Mouse (Mus musculus) layer of hippocampus, postnatal 14 days (tissue): ENCODE measurements at regions not wholly inside any gene's neighbourhood (a gene's known extent, or its start where the extent isn't known, plus 50 kb on each side); places are given as distances from the start of the nearest gene placed in this dataset.
A peak's percentile ranks its signal among the peaks of the same experiment; 100 is the strongest.

Experiments used
- DNase-seq, 2 experiments: peaks; one replicate each; pipeline ENCODE4 v3.0.0; 2021 to 2022; ENCODE audit warnings: low spot score in 2 of 2, mixed read lengths in 1 of 2

- peak; percentile 58 to 67 for DNase-seq
Observed at GRCm38 (mm10) chr10:23611183-23611582, 175.9 kb downstream of the Rps12 start.

- DNase-seq, result no peak
Observed at GRCm38 (mm10) chr10:23610485-23610884, 176.6 kb downstream of the Rps12 start.

GRCm38 (mm10) chr10:23610046-23610445 lies 177.0 kb downstream of the Rps12 start:
- DNase-seq, result no peak

- peak in 1 of 2 experiments; percentile 17 for DNase-seq
Observed at GRCm38 (mm10) chr10:23609270-23609914, 177.7 kb downstream of the Rps12 start.

- no peak for DNase-seq
Observed at GRCm38 (mm10) chr10:23600701-23601100, 186.4 kb downstream of the Rps12 start.

- DNase-seq, result no peak
Observed at GRCm38 (mm10) chr10:23595541-23595940, 191.5 kb downstream of the Rps12 start.

GRCm38 (mm10) chr10:23580230-23580629 lies 206.8 kb downstream of the Rps12 start:
- no peak for DNase-seq

- no peak for DNase-seq
Observed at GRCm38 (mm10) chr10:23571013-23571412, 216.1 kb downstream of the Rps12 start.

- no peak for DNase-seq
Observed at GRCm38 (mm10) chr10:23569386-23569785, 217.7 kb downstream of the Rps12 start.

GRCm38 (mm10) chr10:23562273-23562885 lies 211.8 kb upstream of the Eya4 start:
- DNase-seq, result no peak

- DNase-seq, result no peak
Observed at GRCm38 (mm10) chr10:23559980-23560658, 209.5 kb upstream of the Eya4 start.

GRCm38 (mm10) chr10:23557828-23558227 lies 207.2 kb upstream of the Eya4 start:
- DNase-seq, result no peak

- DNase-seq, result no peak
Observed at GRCm38 (mm10) chr10:23549207-23549606, 198.6 kb upstream of the Eya4 start.

- DNase-seq, result no peak
Observed at GRCm38 (mm10) chr10:23548322-23548721, 197.7 kb upstream of the Eya4 start.

- DNase-seq, result no peak
Observed at GRCm38 (mm10) chr10:23542712-23543111, 192.1 kb upstream of the Eya4 start.

- no peak for DNase-seq
Observed at GRCm38 (mm10) chr10:23541914-23542313, 191.3 kb upstream of the Eya4 start.

GRCm38 (mm10) chr10:23534636-23535035 lies 184.1 kb upstream of the Eya4 start:
- no peak for DNase-seq

GRCm38 (mm10) chr10:23531964-23532758 lies 181.6 kb upstream of the Eya4 start:
- DNase-seq, result no peak

- DNase-seq, result no peak
Observed at GRCm38 (mm10) chr10:23530715-23531114, 180.1 kb upstream of the Eya4 start.

GRCm38 (mm10) chr10:23526796-23527195 lies 176.2 kb upstream of the Eya4 start:
- DNase-seq, result no peak

- DNase-seq, result no peak
Observed at GRCm38 (mm10) chr10:23522664-23523063, 172.1 kb upstream of the Eya4 start.

- DNase-seq, result no peak
Observed at GRCm38 (mm10) chr10:23493647-23494046, 143.1 kb upstream of the Eya4 start.
